In genomic region chr2:94470738-94471499, GRCm38 (mm10) we compare ENCODE assay signal across 9 mouse cellular contexts. TPM values are rescaled to one million over a fixed set of nuclear protein-coding genes. Genes with fewer than 3 reads are reported as not detected.
DNase-seq lines count a peak whose midpoint lies in the region; ATAC-seq and TF ChIP-seq lines count a peak whose summit lies in the region.
"Had no signal": no experiment of that assay in that cellular context is flagged by ENCODE, and none has a peak within 500 bp of the region (broad histone marks: within the 10 kb centered on the region; RNA-seq: fewer than 3 reads in every experiment).

No protein-coding gene starts in this region.

- no peaks in the 10 kb centered on the region for H3K4me1 ChIP-seq in kidney, postnatal 0 days (replicated peaks; ENCODE audit: insufficient read depth, low read length)
- H3K4me1 ChIP-seq in liver, embryonic 14.5 days (replicated peaks; ENCODE audit: control insufficient read depth in 2 of 2, insufficient read depth in 2 of 2, low read length in 1 of 2), result no peaks in the 10 kb centered on the region
- no peaks in the 10 kb centered on the region for H3K4me1 ChIP-seq in neural tube, embryonic 14.5 days (ENCODE audit: control insufficient read depth, insufficient read depth, low read length)

- no peaks in the 10 kb centered on the region for H3K27me3 ChIP-seq in kidney, postnatal 0 days (ENCODE audit: insufficient read depth, low read length)
- H3K27me3 ChIP-seq in liver, embryonic 14.5 days (ENCODE audit: control insufficient read depth, insufficient read depth, low read length), result no peaks in the 10 kb centered on the region
- no peaks in the 10 kb centered on the region for H3K27me3 ChIP-seq in neural tube, embryonic 14.5 days (ENCODE audit: control insufficient read depth, insufficient read depth, low read length)

- no peak overlapping the region for H3K4me3 ChIP-seq in kidney, postnatal 0 days (replicated peaks; ENCODE audit: low read depth, low read length)
- no peak overlapping the region for H3K4me3 ChIP-seq in liver, embryonic 14.5 days (ENCODE audit: insufficient read depth in 1 of 2, low read depth in 2 of 2, low read length in 2 of 2)
- H3K4me3 ChIP-seq in neural tube, embryonic 14.5 days (ENCODE audit: low read depth, low read length), result no peak overlapping the region
- H3K4me3 ChIP-seq: heart, embryonic 13.5 days had no signal

- no peaks in the 10 kb centered on the region for H3K36me3 ChIP-seq in kidney, postnatal 0 days (ENCODE audit: insufficient read depth, low read length)
- no peaks in the 10 kb centered on the region for H3K36me3 ChIP-seq in liver, embryonic 14.5 days (replicated peaks; ENCODE audit: control insufficient read depth, insufficient read depth, low read depth)
- no peaks in the 10 kb centered on the region for H3K36me3 ChIP-seq in neural tube, embryonic 14.5 days (ENCODE audit: control insufficient read depth, insufficient read depth, low read length)
- H3K36me3 ChIP-seq: heart, embryonic 13.5 days had no signal

- TF ChIP-seq EP300 in liver, embryonic 14.5 days (IDR thresholded peaks at IDR 0.05; ENCODE audit: low read depth), result no peak

- H3K9ac ChIP-seq in kidney, postnatal 0 days (ENCODE audit: low read depth, low read length), result no peak overlapping the region
- no peak overlapping the region for H3K9ac ChIP-seq in liver, embryonic 14.5 days (replicated peaks)
- no peak overlapping the region for H3K9ac ChIP-seq in neural tube, embryonic 14.5 days (replicated peaks; ENCODE audit: low read depth, low read length)
- H3K9ac ChIP-seq: heart, embryonic 13.5 days had no signal

- 28% methylated on average over 15 of the region's 15 CpGs for WGBS in kidney, postnatal 0 days
- 31% methylated on average over 15 of the region's 15 CpGs for WGBS in liver, embryonic 14.5 days (ENCODE audit: insufficient replicate concordance)
- WGBS in neural tube, embryonic 14.5 days, result 22% methylated on average over 15 of the region's 15 CpGs

- H3K9me3 ChIP-seq in kidney, postnatal 0 days (replicated peaks; ENCODE audit: low read length), result no peaks in the 10 kb centered on the region
- no peaks in the 10 kb centered on the region for H3K9me3 ChIP-seq in liver, embryonic 14.5 days (ENCODE audit: control insufficient read depth, low read length)
- H3K9me3 ChIP-seq in neural tube, embryonic 14.5 days (ENCODE audit: control insufficient read depth, low read length), result no peaks in the 10 kb centered on the region
- H3K9me3 ChIP-seq: heart, embryonic 13.5 days had no signal

- no peak overlapping the region for H3K4me2 ChIP-seq in kidney, postnatal 0 days (ENCODE audit: low read length)
- no peak overlapping the region for H3K4me2 ChIP-seq in liver, embryonic 14.5 days (ENCODE audit: low read depth)
- H3K4me2 ChIP-seq in neural tube, embryonic 14.5 days (ENCODE audit: low read depth, low read length), result 0 out of 2 replicates have a peak overlapping the region, but pooled peaks have one; percentile 2
- H3K4me2 ChIP-seq: heart, embryonic 13.5 days had no signal

- TF ChIP-seq CTCF in kidney, postnatal 0 days (IDR thresholded peaks at IDR 0.05; ENCODE audit: low read depth), result peak; percentile 90
- TF ChIP-seq CTCF in liver, embryonic 14.5 days (IDR thresholded peaks at IDR 0.05; ENCODE audit: low read depth), result peak; percentile 85

- ATAC-seq in kidney, postnatal 0 days (replicated peaks; ENCODE audit: low FRiP score, low read depth), result peak; percentile 77
- no peak for ATAC-seq in liver, embryonic 14.5 days (ENCODE audit: insufficient read depth)
- peak; percentile 94 for ATAC-seq in neural tube, embryonic 14.5 days (ENCODE audit: low read depth)

- no peak overlapping the region for H3K27ac ChIP-seq in kidney, postnatal 0 days
- no peak overlapping the region for H3K27ac ChIP-seq in liver, embryonic 14.5 days
- no peak overlapping the region for H3K27ac ChIP-seq in neural tube, embryonic 14.5 days (ENCODE audit: low read depth, low read length)
- H3K27ac ChIP-seq: heart, embryonic 13.5 days had no signal

- peak; percentile 66 for DNase-seq in CD4-positive, CD25-positive, alpha-beta regulatory T cell, adult 2 months (ENCODE audit: low read depth, low spot score)
- DNase-seq in ZHBTc4 (ENCODE audit: low read depth, low spot score), result peak; percentile 79
- peak; percentile 71 to 76 for DNase-seq in cerebellum, postnatal 4 days (ENCODE audit: low spot score in 2 of 2)
- peak; percentile 19 for DNase-seq in heart, adult 8-10 months (ENCODE audit: low spot score)
- peak; percentile 84 for DNase-seq in kidney, postnatal 0 days (ENCODE audit: low spot score)
- DNase-seq in liver, embryonic 14.5 days (ENCODE audit: low read depth in 3 of 3, low spot score in 3 of 3), result peak in 2 of 3 experiments; percentile 4 to 7
- peak; percentile 26 to 34 for DNase-seq in thymus, postnatal 36 days

RNA-seq across cellular contexts. Expression of gene Api5, which starts 33.0 kb away (rescaled TPM):
- total RNA-seq in heart, adult 8-10 months (2022), result 10 to 100 TPM; 26.9 to 29.9 (median 28.6) TPM
- polyA plus RNA-seq in kidney, postnatal 0 days (2015; fragmentation: Nextera tagmentation; extraction: Ambion mirVana), result 108 and 118 TPM in 2 replicates
- polyA plus RNA-seq in liver, embryonic 14.5 days (2012; rRNA removed), result 18.7 and 29.1 TPM in 2 replicates
- 89.2 and 94.8 TPM in 2 replicates for polyA plus RNA-seq in liver, embryonic 14.5 days (2014; fragmentation: Nextera tagmentation; extraction: Ambion mirVana)
- polyA plus RNA-seq in neural tube, embryonic 14.5 days (2014; fragmentation: Nextera tagmentation; extraction: Ambion mirVana), result 110 and 131 TPM in 2 replicates

Comparison
In these comparisons a context has a peak if more than half of its experiments do, and no peak if none do; other contexts are left out.
1. DNase-seq: peak in every context shown above with its lines; median percentile 84 in kidney, postnatal 0 days; 79 in ZHBTc4; 74 in cerebellum, postnatal 4 days; 66 in CD4-positive, CD25-positive, alpha-beta regulatory T cell, adult 2 months; 30 in thymus, postnatal 36 days; 19 in heart, adult 8-10 months; 6 in liver, embryonic 14.5 days.